Mouse (Mus musculus) brain, embryonic 14.5 days (tissue): ENCODE measurements at regions not wholly inside any gene's neighbourhood (a gene's known extent, or its start where the extent isn't known, plus 50 kb on each side); places are given as distances from the start of the nearest gene placed in this dataset.

Experiments used
- CTCF ChIP-seq: fragments of 200-500 bp; IDR thresholded peaks from 2 replicates; pipeline ENCODE4 v1.5.1; 2012; ENCODE audit warnings: inconsistent platforms, mild to moderate bottlenecking, moderate library complexity, borderline replicate concordance; ENCODE audit not compliant: insufficient read depth, insufficient read length; ENCODE audit errors: extremely low read depth
- POLR2A ChIP-seq: fragments of 200-500 bp; IDR thresholded peaks from 2 replicates; pipeline ENCODE4 v1.6.1; 2012; ENCODE audit warnings: mild to moderate bottlenecking, inconsistent platforms, borderline replicate concordance; ENCODE audit not compliant: poor library complexity, insufficient read depth, insufficient read length, severe bottlenecking; ENCODE audit errors: extremely low read depth

DNA sequence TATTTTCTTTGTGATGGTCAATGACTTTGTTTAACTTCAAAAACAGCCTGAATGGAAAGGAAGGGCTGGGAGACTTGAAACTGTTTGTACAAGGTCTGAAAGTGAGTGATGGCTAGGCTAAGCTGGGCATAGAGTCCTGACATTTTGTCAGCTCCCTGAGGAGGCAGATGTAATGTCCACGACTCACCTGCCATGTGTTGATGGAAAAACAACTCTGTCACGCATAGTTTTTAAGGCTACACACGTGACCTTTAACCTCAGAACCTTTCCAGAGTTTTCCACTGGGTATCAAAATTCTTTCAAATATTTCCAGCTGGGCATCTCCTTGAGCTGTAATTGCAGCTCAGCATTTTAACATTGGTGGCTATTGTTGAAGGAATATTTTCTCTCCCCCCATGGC lies 190.2 kb upstream of the Lrig1 start:
- TF ChIP-seq POLR2A (no peak), CTCF (no peak)
